Mouse (Mus musculus): ENCODE data around the gene Acat3. TPM values are rescaled to one million over a fixed set of nuclear protein-coding genes. Genes with fewer than 3 reads are reported as not detected.

Acat3 gene
- total RNA-seq, 2 experiments from 2014 or later, result 4.8 to 5.2 TPM

GRCm38 (mm10) chr17:12875734-12876133 lies 64.7 kb downstream of the Acat3 start, which contains the start of gene Mrgprh:
Mrgprh (plus strand) TSS chr17:12876034.
- DNase-seq (ENCODE audit: extremely low spot score in 1 of 2, low spot score in 1 of 2), result no peak

Other genes with a start within 250 kb of the Acat3 start
- 10 to 100 TPM; 28.1 to 29.8 TPM for gene Igf2r, start 170.9 kb downstream of the Acat3 start, total RNA-seq (2021)
- 10 to 100 TPM; 49.6 to 62.9 TPM for gene Mas1, start 72.5 kb downstream of the Acat3 start, total RNA-seq (2021)
- under 1 TPM in 1 of 2 experiments, not detected in 1; 0.12 TPM for gene Mrgprh, start 64.6 kb downstream of the Acat3 start, total RNA-seq (2021)
- 1 to 10 TPM; 2.3 to 2.5 TPM for gene Pnldc1, start 30.4 kb downstream of the Acat3 start, total RNA-seq (2021)
- gene Tcp1, start 24.9 kb downstream of the Acat3 start, total RNA-seq (2021), result 100 to 1,000 TPM; 188 to 223 TPM
- 10 to 100 TPM; 58.6 to 66.1 TPM for gene Mrpl18, start 24.3 kb downstream of the Acat3 start, total RNA-seq (2021)
- 10 to 100 TPM; 53.6 to 56.1 TPM for gene Acat2, start 20.1 kb upstream of the Acat3 start, total RNA-seq (2021)
- gene Wtap, start 53.6 kb upstream of the Acat3 start, total RNA-seq (2021), result 10 to 100 TPM; 51.6 to 56.7 TPM
- 100 to 1,000 TPM; 243 to 274 TPM for gene Sod2, start 66.2 kb upstream of the Acat3 start, total RNA-seq (2021)
- gene Gpr31b, start 111.7 kb upstream of the Acat3 start, total RNA-seq (2021), result not detected
- under 1 TPM; 0.20 to 0.82 TPM for gene Tcp10b, start 120.5 kb upstream of the Acat3 start, total RNA-seq (2021)
- gene Unc93a, start 191.2 kb upstream of the Acat3 start, total RNA-seq (2021), result not detected